12 mouse cellular contexts compared by ENCODE assay signal in the genomic region with DNA sequence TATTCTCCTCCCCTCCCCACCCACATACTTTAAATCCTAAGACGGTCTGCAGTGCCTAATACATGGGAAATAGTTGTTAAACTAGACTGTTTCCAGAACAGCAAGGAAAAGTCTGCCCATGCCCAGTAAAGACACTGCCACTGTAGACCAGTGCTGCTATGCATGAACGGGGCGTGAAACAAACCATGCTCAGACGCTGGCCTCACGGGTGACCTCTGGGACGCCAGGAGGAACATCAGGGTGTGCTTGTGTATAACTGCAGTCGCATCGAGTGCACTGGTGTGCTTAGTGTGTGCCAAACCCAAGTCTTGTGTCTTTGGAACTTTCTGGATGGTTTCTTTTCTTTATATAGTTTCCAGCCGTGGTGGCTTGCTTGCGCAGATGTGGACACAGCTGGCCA. TPM values are rescaled to one million over a fixed set of nuclear protein-coding genes. Genes with fewer than 3 reads are reported as not detected.
DNase-seq lines count a peak whose midpoint lies in the region; ATAC-seq and TF ChIP-seq lines count a peak whose summit lies in the region.
"Had no signal": no experiment of that assay in that cellular context is flagged by ENCODE, and none has a peak within 500 bp of the region (broad histone marks: within the 10 kb centered on the region; RNA-seq: fewer than 3 reads in every experiment).

No protein-coding gene starts in this region.

- no peaks in the 10 kb centered on the region for H3K9me3 ChIP-seq in heart, embryonic 11.5 days (replicated peaks; ENCODE audit: control insufficient read depth, low read length)
- no peaks in the 10 kb centered on the region for H3K9me3 ChIP-seq in heart, embryonic 10.5 days
- H3K9me3 ChIP-seq in midbrain, embryonic 11.5 days (ENCODE audit: control insufficient read depth, low read length), result no peaks in the 10 kb centered on the region
- H3K9me3 ChIP-seq in midbrain, embryonic 15.5 days, result no peaks in the 10 kb centered on the region
- no peaks in the 10 kb centered on the region for H3K9me3 ChIP-seq in forebrain, embryonic 15.5 days

- peaks cover 54% of the 10 kb centered on the region for H3K4me1 ChIP-seq in heart, embryonic 11.5 days (ENCODE audit: control insufficient read depth, insufficient read depth, low read length)
- peaks cover 82% of the 10 kb centered on the region for H3K4me1 ChIP-seq in heart, embryonic 10.5 days
- peaks cover 46% of the 10 kb centered on the region for H3K4me1 ChIP-seq in midbrain, embryonic 11.5 days (ENCODE audit: control insufficient read depth, insufficient read depth, low read length)
- H3K4me1 ChIP-seq in midbrain, embryonic 15.5 days, result peaks cover 43% of the 10 kb centered on the region
- H3K4me1 ChIP-seq in forebrain, embryonic 15.5 days, result peaks cover 75% of the 10 kb centered on the region

- DNase-seq in heart, embryonic 10.5 days (ENCODE audit: low spot score), result no peak
- DNase-seq in midbrain, embryonic 11.5 days (ENCODE audit: low spot score, missing footprints), result no peak
- DNase-seq in adrenal gland, postnatal 10 days, result no peak
- no peak for DNase-seq in embryo, embryonic 10.5 days (ENCODE audit: low spot score)
- DNase-seq: cerebellum, postnatal 14 days; kidney, postnatal 4 days; retina, postnatal 1 day had no signal

- H3K36me3 ChIP-seq in heart, embryonic 11.5 days (ENCODE audit: control insufficient read depth, insufficient read depth, low read length), result no peaks in the 10 kb centered on the region
- peaks cover 30% of the 10 kb centered on the region for H3K36me3 ChIP-seq in heart, embryonic 10.5 days
- H3K36me3 ChIP-seq in midbrain, embryonic 11.5 days (ENCODE audit: control insufficient read depth, insufficient read depth, low read length), result peaks cover 13% of the 10 kb centered on the region
- no peaks in the 10 kb centered on the region for H3K36me3 ChIP-seq in midbrain, embryonic 15.5 days (replicated peaks)
- peaks cover 4% of the 10 kb centered on the region; the same call in 1 of the 2 replicates for H3K36me3 ChIP-seq in forebrain, embryonic 15.5 days
- peaks cover 13% of the 10 kb centered on the region for H3K36me3 ChIP-seq in myocyte (ENCODE audit: control insufficient read depth, insufficient read depth)

- no peaks in the 10 kb centered on the region for H3K27me3 ChIP-seq in heart, embryonic 11.5 days (ENCODE audit: control insufficient read depth, insufficient read depth, low read length)
- no peaks in the 10 kb centered on the region for H3K27me3 ChIP-seq in heart, embryonic 10.5 days (ENCODE audit: insufficient read depth, poor library complexity, severe bottlenecking)
- no peaks in the 10 kb centered on the region for H3K27me3 ChIP-seq in midbrain, embryonic 11.5 days (ENCODE audit: control insufficient read depth, insufficient read depth, low read length)
- H3K27me3 ChIP-seq in midbrain, embryonic 15.5 days (replicated peaks), result no peaks in the 10 kb centered on the region
- no peaks in the 10 kb centered on the region for H3K27me3 ChIP-seq in forebrain, embryonic 15.5 days
- H3K27me3 ChIP-seq in myocyte (ENCODE audit: control insufficient read depth, insufficient read depth, insufficient read length), result no peaks in the 10 kb centered on the region

- no peak overlapping the region for H3K4me3 ChIP-seq in heart, embryonic 11.5 days (ENCODE audit: low read depth, low read length)
- H3K4me3 ChIP-seq in heart, embryonic 10.5 days, result no peak overlapping the region
- H3K4me3 ChIP-seq in midbrain, embryonic 11.5 days (ENCODE audit: low read depth, low read length), result no peak overlapping the region
- no peak overlapping the region for H3K4me3 ChIP-seq in midbrain, embryonic 15.5 days
- H3K4me3 ChIP-seq in forebrain, embryonic 15.5 days, result peak overlapping the region; percentile 11; the same call in 1 of the 2 replicates
- no peak overlapping the region for H3K4me3 ChIP-seq in myocyte

- peaks cover 28% of the 10 kb centered on the region for H3K79me2 ChIP-seq in myocyte (ENCODE audit: control insufficient read depth, insufficient read depth)

- ATAC-seq in heart, embryonic 11.5 days (replicated peaks; ENCODE audit: insufficient number of reproducible peaks, low FRiP score, low TSS enrichment), result no peak
- no peak for ATAC-seq in midbrain, embryonic 11.5 days (ENCODE audit: low FRiP score)
- ATAC-seq in midbrain, embryonic 15.5 days (replicated peaks), result no peak
- no peak for ATAC-seq in forebrain, embryonic 15.5 days (replicated peaks)
- ATAC-seq: intestine, embryonic 16.5 days had no signal

- 83% methylated on average over 10 of the region's 10 CpGs for WGBS in heart, embryonic 11.5 days (ENCODE audit: insufficient replicate concordance)
- 88% methylated on average over 10 of the region's 10 CpGs for WGBS in heart, embryonic 10.5 days
- 87% methylated on average over 10 of the region's 10 CpGs for WGBS in midbrain, embryonic 11.5 days
- WGBS in midbrain, embryonic 15.5 days, result 83% methylated on average over 10 of the region's 10 CpGs
- WGBS in forebrain, embryonic 15.5 days, result 87% methylated on average over 10 of the region's 10 CpGs

- peak; percentile 61 for TF ChIP-seq POLR2A in myocyte (IDR thresholded peaks at IDR 0.05; ENCODE audit: insufficient read length, low read depth)

- H3K4me2 ChIP-seq in heart, embryonic 11.5 days, result 0 out of 2 replicates have a peak overlapping the region, but pooled peaks have one; percentile 1
- H3K4me2 ChIP-seq in midbrain, embryonic 11.5 days, result peak overlapping the region; percentile 86
- H3K4me2 ChIP-seq in midbrain, embryonic 15.5 days, result no peak overlapping the region
- H3K4me2 ChIP-seq in forebrain, embryonic 15.5 days (replicated peaks), result peak overlapping the region; percentile 72
- H3K4me2 ChIP-seq in myocyte (ENCODE audit: low read depth), result no peak overlapping the region

- H3K9ac ChIP-seq in heart, embryonic 11.5 days (ENCODE audit: low read depth, low read length), result no peak overlapping the region
- H3K9ac ChIP-seq in midbrain, embryonic 11.5 days (ENCODE audit: low read length), result no peak overlapping the region
- no peak overlapping the region for H3K9ac ChIP-seq in midbrain, embryonic 15.5 days
- no peak overlapping the region for H3K9ac ChIP-seq in forebrain, embryonic 15.5 days (replicated peaks)

- H3ac ChIP-seq in myocyte (ENCODE audit: control insufficient read depth, insufficient read length), result no peak overlapping the region

- H3K27ac ChIP-seq in heart, embryonic 11.5 days (ENCODE audit: low read depth, low read length), result no peak overlapping the region
- H3K27ac ChIP-seq in heart, embryonic 10.5 days, result no peak overlapping the region
- H3K27ac ChIP-seq in midbrain, embryonic 11.5 days (ENCODE audit: low read depth, low read length), result no peak overlapping the region
- H3K27ac ChIP-seq in midbrain, embryonic 15.5 days, result no peak overlapping the region
- 0 out of 2 replicates have a peak overlapping the region, but pooled peaks have one; percentile 12 for H3K27ac ChIP-seq in forebrain, embryonic 15.5 days (replicated peaks)

TF ChIP-seq in myocyte, 11 proteins besides CTCF, POLR2A, EP300 and RAD21:
- TF ChIP-seq USF1 (IDR thresholded peaks at IDR 0.05; ENCODE audit: low read depth), result no peak
- peak; percentile 82 for TF ChIP-seq POLR2AphosphoS2 (IDR thresholded peaks at IDR 0.05; ENCODE audit: insufficient read length, low read depth)

RNA-seq across cellular contexts. Expression of a gene that starts 4.3 kb away (rescaled TPM):
- polyA plus RNA-seq in heart, embryonic 11.5 days (2014; fragmentation: Nextera tagmentation; extraction: Ambion mirVana), result 31.7 and 35.6 TPM in 2 replicates
- 26.1 and 34.2 TPM in 2 replicates for polyA plus RNA-seq in heart, embryonic 10.5 days (2016; fragmentation: Nextera tagmentation; extraction: Ambion mirVana)
- 150 and 153 TPM in 2 replicates for polyA plus RNA-seq in midbrain, embryonic 11.5 days (2014; fragmentation: Nextera tagmentation; extraction: Ambion mirVana)
- 37.2 and 42.2 TPM in 2 replicates for polyA plus RNA-seq in midbrain, embryonic 15.5 days (2015; fragmentation: Nextera tagmentation; extraction: Ambion mirVana)
- polyA plus RNA-seq in forebrain, embryonic 15.5 days (2015; fragmentation: Nextera tagmentation; extraction: Ambion mirVana), result 69.4 and 76.8 TPM in 2 replicates
- polyA plus RNA-seq in myocyte (2012; fragmentation: generic; extraction: Trizol), result 13.8 TPM
- 10 to 100 TPM; 32.4 to 58.1 TPM for total RNA-seq in adrenal gland, postnatal 10 days (2021)

RNA-seq across cellular contexts. Expression of a gene that starts 36.4 kb away (rescaled TPM):
- 1.7 and 1.9 TPM in 2 replicates for polyA plus RNA-seq in heart, embryonic 11.5 days (2014; fragmentation: Nextera tagmentation; extraction: Ambion mirVana)
- polyA plus RNA-seq in heart, embryonic 10.5 days (2016; fragmentation: Nextera tagmentation; extraction: Ambion mirVana), result 1.1 and 2.0 TPM in 2 replicates
- not detected in 2 replicates for polyA plus RNA-seq in midbrain, embryonic 11.5 days (2014; fragmentation: Nextera tagmentation; extraction: Ambion mirVana)
- 0.09 and 0.10 TPM in 2 replicates for polyA plus RNA-seq in midbrain, embryonic 15.5 days (2015; fragmentation: Nextera tagmentation; extraction: Ambion mirVana)
- 0.17 and 0.24 TPM in 2 replicates for polyA plus RNA-seq in forebrain, embryonic 15.5 days (2015; fragmentation: Nextera tagmentation; extraction: Ambion mirVana)
- polyA plus RNA-seq in myocyte (2012; fragmentation: generic; extraction: Trizol), result 0.08 TPM
- under 1 TPM in 1 of 2 experiments, not detected in 1; 0.15 TPM for total RNA-seq in adrenal gland, postnatal 10 days (2021)
- polyA plus RNA-seq: intestine, embryonic 16.5 days had no signal

RNA-seq across cellular contexts. Expression of a gene that starts 37.6 kb away (rescaled TPM):
- polyA plus RNA-seq in heart, embryonic 11.5 days (2014; fragmentation: Nextera tagmentation; extraction: Ambion mirVana), result 10.6 and 13.4 TPM in 2 replicates
- 9.5 and 11.2 TPM in 2 replicates for polyA plus RNA-seq in heart, embryonic 10.5 days (2016; fragmentation: Nextera tagmentation; extraction: Ambion mirVana)
- polyA plus RNA-seq in midbrain, embryonic 11.5 days (2014; fragmentation: Nextera tagmentation; extraction: Ambion mirVana), result 5.7 and 6.8 TPM in 2 replicates
- 15.2 and 21.1 TPM in 2 replicates for polyA plus RNA-seq in midbrain, embryonic 15.5 days (2015; fragmentation: Nextera tagmentation; extraction: Ambion mirVana)
- 4.2 and 6.4 TPM in 2 replicates for polyA plus RNA-seq in forebrain, embryonic 15.5 days (2015; fragmentation: Nextera tagmentation; extraction: Ambion mirVana)
- 0.23 TPM for polyA plus RNA-seq in myocyte (2012; fragmentation: generic; extraction: Trizol)
- total RNA-seq in adrenal gland, postnatal 10 days (2021), result 10 to 100 TPM; 17.4 to 22.2 TPM

Comparison
In these comparisons a context has a peak if more than half of its experiments do, and no peak if none do; other contexts are left out.
1. H3K4me2 ChIP-seq: peak in heart, embryonic 11.5 days (single experiment), midbrain, embryonic 11.5 days (single experiment) and forebrain, embryonic 15.5 days (single experiment); none in midbrain, embryonic 15.5 days (single experiment) and myocyte (single experiment).